Mouse (Mus musculus): ENCODE measurements around the gene Rab31.

GRCm38 (mm10) chr17:65629943-65630342 is 142.6 kb downstream of the Rab31 start:
- no peak for TF ChIP-seq CTCF (IDR thresholded peaks at IDR 0.05; ENCODE audit: borderline replicate concordance, extremely low read depth, insufficient read depth, insufficient read length)
- TF ChIP-seq POLR2A (IDR thresholded peaks at IDR 0.05; ENCODE audit: borderline replicate concordance, extremely low read depth, insufficient read depth, insufficient read length, poor library complexity, severe bottlenecking), result no peak

All from brain, embryonic 14.5 days (tissue).